Mouse (Mus musculus) limb, embryonic 11.5 days (tissue): ENCODE results near the gene Rrp1. TPM values are rescaled to one million over a fixed set of nuclear protein-coding genes. Genes with fewer than 3 reads are reported as not detected.
A peak's percentile ranks its signal among the peaks of the same experiment; 100 is the strongest.

Experiments used
- ATAC-seq: fragments of 200-750 bp; cut with Nextera tagmentation; 2 replicates; pipeline ENCODE4 v1.8.0; 2017; ENCODE audit warnings: low read depth; ENCODE audit not compliant: insufficient number of reproducible peaks, low FRiP score, low TSS enrichment
- DNase-seq: peaks from one replicate; pipeline ENCODE4 v3.0.0-alpha.2; 2015; ENCODE audit warnings: low spot score
- H3K27ac ChIP-seq: fragments of 300-500 bp; sonication (generic); replicated peaks from 2 replicates; pipeline ENCODE4 v1.5.1; 2014; ENCODE audit warnings: low read depth, mild to moderate bottlenecking, low read length
- H3K27me3 ChIP-seq: fragments of 300-500 bp; sonication (generic); 2 replicates; pipeline ENCODE4 v1.6.1; 2014; ENCODE audit warnings: mild to moderate bottlenecking, low read length, mixed read lengths; ENCODE audit not compliant: control insufficient read depth, insufficient read depth
- H3K36me3 ChIP-seq: fragments of 300-500 bp; sonication (generic); 2 replicates; pipeline ENCODE4 v1.6.1; 2014; ENCODE audit warnings: mild to moderate bottlenecking, low read length, moderate library complexity, mixed read lengths; ENCODE audit not compliant: control insufficient read depth, insufficient read depth
- H3K4me1 ChIP-seq: fragments of 300-500 bp; sonication (generic); 2 replicates; pipeline ENCODE4 v1.6.1; 2014; ENCODE audit warnings: low read length, mixed read lengths; ENCODE audit not compliant: control insufficient read depth, insufficient read depth
- H3K4me2 ChIP-seq: fragments of 300-500 bp; sonication (generic); 2 replicates; pipeline ENCODE4 v1.6.1; 2014; ENCODE audit warnings: low read depth, mild to moderate bottlenecking, moderate library complexity; ENCODE audit not compliant: severe bottlenecking
- H3K4me3 ChIP-seq: fragments of 300-500 bp; sonication (generic); 2 replicates; pipeline ENCODE4 v1.5.1; 2014; ENCODE audit warnings: low read depth, low read length
- H3K9ac ChIP-seq: fragments of 300-500 bp; sonication (generic); 2 replicates; pipeline ENCODE4 v1.6.1; 2014; ENCODE audit warnings: mild to moderate bottlenecking, low read length
- H3K9me3 ChIP-seq: fragments of 300-500 bp; sonication (generic); 2 replicates; pipeline ENCODE4 v1.6.1; 2016; ENCODE audit warnings: low read length; ENCODE audit not compliant: control insufficient read depth
- WGBS: fragments of 180-500 bp; shearing (Covaris S2); extraction: QIAGEN DNeasy Blood & Tissue Kit; methylation state at CpG from one replicate; pipeline ENCODE4 v1.1.7; 2014; 5-methylcytosine and 5-hydroxymethylcytosine counted together
- polyA plus RNA-seq: library from polyadenylated mRNA; unstranded; fragments of >200 nt; fragmentation: Nextera tagmentation; extraction: Ambion mirVana; gene quantifications from 2 replicates; pipeline ENCODE4 v1.2.1, GENCODE M21; 2014

The Rrp1 gene
- polyA plus RNA-seq, 1 experiment from 2014 or later = 272 TPM

- ATAC-seq (no peak), DNase-seq (no peak)
- no peak overlapping the region for H3K9ac ChIP-seq
- H3K27me3 ChIP-seq = no peaks in the 10 kb centered on the region
- WGBS = 90% methylated on average over 2 of the region's 2 CpGs
- H3K4me3 ChIP-seq = no peak overlapping the region
- H3K27ac ChIP-seq = no peak overlapping the region
- 0 out of 2 replicates have a peak, but pooled peaks cover 2% of the 10 kb centered on the region for H3K36me3 ChIP-seq
- H3K4me1 ChIP-seq = no peaks in the 10 kb centered on the region
- H3K9me3 ChIP-seq = no peaks in the 10 kb centered on the region
- H3K4me2 ChIP-seq = no peak overlapping the region
Observed at GRCm38 (mm10) chr10:78429776-78430175, 16.9 kb upstream of the Rrp1 start.

- H3K27ac ChIP-seq = no peak overlapping the region
- no peaks in the 10 kb centered on the region for H3K27me3 ChIP-seq
- H3K4me3 ChIP-seq = no peak overlapping the region
- ATAC-seq (no peak), DNase-seq (no peak)
- H3K9me3 ChIP-seq = no peaks in the 10 kb centered on the region
- H3K9ac ChIP-seq = no peak overlapping the region
- H3K36me3 ChIP-seq = 0 out of 2 replicates have a peak, but pooled peaks cover 2% of the 10 kb centered on the region
- H3K4me1 ChIP-seq = no peaks in the 10 kb centered on the region
- WGBS = 89% methylated on average over 5 of the region's 5 CpGs
- H3K4me2 ChIP-seq = no peak overlapping the region
Observed at GRCm38 (mm10) chr10:78429180-78429579, 16.3 kb upstream of the Rrp1 start.

- DNase-seq (no peak), ATAC-seq (no peak)
- Histone ChIP-seq H3K4me3 (no peak overlapping the region), H3K4me2 (no peak overlapping the region), H3K4me1 (no peaks in the 10 kb centered on the region), H3K27ac (no peak overlapping the region), H3K36me3 (0 out of 2 replicates have a peak, but pooled peaks cover 2% of the 10 kb centered on the region), H3K9ac (no peak overlapping the region), H3K9me3 (no peaks in the 10 kb centered on the region), H3K27me3 (no peaks in the 10 kb centered on the region)
- 90% methylated on average over 11 of the region's 11 CpGs for WGBS
Observed at GRCm38 (mm10) chr10:78428070-78428469, 15.2 kb upstream of the Rrp1 start.

- DNase-seq = no peak
- whole genome bisulfite sequencing = 41% methylated on average over 6 of the region's 6 CpGs
- Histone ChIP-seq H3K4me1 (no peaks in the 10 kb centered on the region), H3K9me3 (no peaks in the 10 kb centered on the region), H3K27ac (no peak overlapping the region), H3K36me3 (0 out of 2 replicates have a peak, but pooled peaks cover 2% of the 10 kb centered on the region), H3K27me3 (no peaks in the 10 kb centered on the region), H3K4me2 (peak overlapping the region; percentile 71), H3K4me3 (peak overlapping the region; percentile 83), H3K9ac (peak overlapping the region; percentile 80)
- no peak for ATAC-seq
Observed at GRCm38 (mm10) chr10:78426117-78426735, 13.4 kb upstream of the Rrp1 start.

- no peaks in the 10 kb centered on the region for H3K4me1 ChIP-seq
- peak within 1 kb of the TSS; percentile 71 for H3K4me2 ChIP-seq
- no peaks in the 10 kb centered on the region for H3K9me3 ChIP-seq
- DNase-seq (peak; percentile 86), ATAC-seq (peak; percentile 89)
- peak within 1 kb of the TSS; percentile 80 for H3K9ac ChIP-seq
- H3K27ac ChIP-seq = 0 out of 2 replicates have a peak within 1 kb of the TSS, but pooled peaks have one; percentile 14
- no peaks in the 10 kb centered on the region for H3K27me3 ChIP-seq
- WGBS = 2% methylated on average over 40 of the region's 40 CpGs
- 0 out of 2 replicates have a peak, but pooled peaks cover 2% of the 10 kb centered on the region for H3K36me3 ChIP-seq
- peak within 1 kb of the TSS; percentile 83 for H3K4me3 ChIP-seq
Observed at GRCm38 (mm10) chr10:78425181-78426041, 12.6 kb upstream of the Rrp1 start, which contains the start of gene Cstb. TSS of gene Cstb (plus strand) at chr10:78425669.

GRCm38 (mm10) chr10:78422614-78423013, 9.8 kb upstream of the Rrp1 start:
- H3K4me2 ChIP-seq = no peak overlapping the region
- no peaks in the 10 kb centered on the region for H3K4me1 ChIP-seq
- no peaks in the 10 kb centered on the region for H3K9me3 ChIP-seq
- H3K27me3 ChIP-seq = no peaks in the 10 kb centered on the region
- DNase-seq = no peak
- H3K36me3 ChIP-seq = 0 out of 2 replicates have a peak, but pooled peaks cover 2% of the 10 kb centered on the region
- no peak for ATAC-seq
- no peak overlapping the region for H3K27ac ChIP-seq
- 90% methylated on average over 3 of the region's 3 CpGs for WGBS
- no peak overlapping the region for H3K4me3 ChIP-seq
- H3K9ac ChIP-seq = no peak overlapping the region

- no peak for ATAC-seq
- DNase-seq = no peak
- Histone ChIP-seq H3K27ac (no peak overlapping the region), H3K27me3 (no peaks in the 10 kb centered on the region), H3K9me3 (no peaks in the 10 kb centered on the region), H3K36me3 (no peaks in the 10 kb centered on the region), H3K9ac (no peak overlapping the region), H3K4me2 (no peak overlapping the region), H3K4me1 (no peaks in the 10 kb centered on the region), H3K4me3 (no peak overlapping the region)
- WGBS = 88% methylated on average over 2 of the region's 2 CpGs
Observed at GRCm38 (mm10) chr10:78420929-78421328, 8.1 kb upstream of the Rrp1 start.

GRCm38 (mm10) chr10:78418791-78419190, 5.9 kb upstream of the Rrp1 start:
- no peak overlapping the region for H3K9ac ChIP-seq
- H3K4me1 ChIP-seq = no peaks in the 10 kb centered on the region
- DNase-seq = no peak
- no peaks in the 10 kb centered on the region for H3K27me3 ChIP-seq
- H3K4me2 ChIP-seq = no peak overlapping the region
- H3K36me3 ChIP-seq = no peaks in the 10 kb centered on the region
- H3K4me3 ChIP-seq = no peak overlapping the region
- WGBS = 89% methylated on average over 2 of the region's 2 CpGs
- no peaks in the 10 kb centered on the region for H3K9me3 ChIP-seq
- no peak overlapping the region for H3K27ac ChIP-seq
- ATAC-seq = no peak
